Mouse (Mus musculus) forebrain, postnatal 0 days (tissue): ENCODE data around the gene Smim13. TPM values are rescaled to one million over a fixed set of nuclear protein-coding genes. Genes with fewer than 3 reads are reported as not detected.
A peak's percentile ranks its signal among the peaks of the same experiment; 100 is the strongest.
"Not testable (repeated sequence)": the region's sequence is repeated elsewhere in the genome, so short reads cannot be mapped to it uniquely, and the experiment has no call there.

Source experiments
- ATAC-seq: fragments of 200-750 bp; cut with Nextera tagmentation; 2 replicates; pipeline ENCODE4 v1.8.0; 2017; ENCODE audit warnings: mild to moderate bottlenecking, moderate library complexity
- DNase-seq: peaks from one replicate; pipeline ENCODE4 v3.0.0-alpha.2; 2015
- H3K27ac ChIP-seq: fragments of 300-500 bp; sonication (generic); 2 replicates; pipeline ENCODE4 v1.5.1; 2014; ENCODE audit warnings: low read depth, mild to moderate bottlenecking, antibody characterized with exemption, low read length, moderate library complexity, mixed read lengths
- H3K27me3 ChIP-seq: fragments of 300-500 bp; sonication (generic); 2 replicates; pipeline ENCODE4 v1.6.1; 2014; ENCODE audit warnings: mild to moderate bottlenecking, low read length, mixed read lengths; ENCODE audit not compliant: insufficient read depth
- H3K36me3 ChIP-seq: fragments of 300-500 bp; sonication (generic); 2 replicates; pipeline ENCODE4 v1.6.1; 2014; ENCODE audit warnings: mild to moderate bottlenecking, moderate library complexity; ENCODE audit not compliant: insufficient read depth
- H3K4me1 ChIP-seq: fragments of 300-500 bp; sonication (generic); 2 replicates; pipeline ENCODE4 v1.6.1; 2014; ENCODE audit warnings: antibody characterized with exemption; ENCODE audit not compliant: insufficient read depth
- H3K4me2 ChIP-seq: fragments of 300-500 bp; sonication (generic); 2 replicates; pipeline ENCODE4 v1.6.1; 2014; ENCODE audit warnings: low read depth, mild to moderate bottlenecking, moderate library complexity
- H3K4me3 ChIP-seq: fragments of 300-500 bp; sonication (generic); 2 replicates; pipeline ENCODE4 v1.5.1; 2014; ENCODE audit warnings: low read depth, low read length, mixed read lengths
- H3K9ac ChIP-seq: fragments of 300-500 bp; sonication (generic); 2 replicates; pipeline ENCODE4 v1.6.1; 2014; ENCODE audit warnings: mild to moderate bottlenecking
- H3K9me3 ChIP-seq: fragments of 300-500 bp; sonication (generic); 2 replicates; pipeline ENCODE4 v1.6.1; 2016; ENCODE audit warnings: low read length
- CTCF ChIP-seq: sonication (generic); IDR thresholded peaks from 2 replicates; pipeline ENCODE4 v1.5.1; 2016; ENCODE audit warnings: antibody characterized with exemption, control low read depth, low read depth
- WGBS: fragments of 180-500 bp; shearing (Covaris S2); extraction: QIAGEN DNeasy Blood & Tissue Kit; methylation state at CpG from one replicate; pipeline ENCODE4 v1.1.7; 2014; 5-methylcytosine and 5-hydroxymethylcytosine counted together
- polyA plus RNA-seq: library from polyadenylated mRNA; unstranded; fragments of >200 nt; fragmentation: Nextera tagmentation; extraction: Ambion mirVana; gene quantifications from 2 replicates; pipeline ENCODE4 v1.2.1, GENCODE M21; 2015
- total RNA-seq: library from RNA; depleted of rRNA; stranded (reverse); fragments of >200 nt; gene quantifications from 2 replicates; pipeline ENCODE4 v1.2.3, GENCODE M21; 2014

Smim13 gene
- total and polyA plus RNA-seq, 2 experiments from 2014 or later = 28.1 to 58.1 TPM

GRCm38 (mm10) chr13:41257851-41258250, 8.2 kb downstream of the Smim13 start:
- no peak for TF ChIP-seq CTCF
- no peaks in the 10 kb centered on the region for H3K9me3 ChIP-seq
- H3K9ac ChIP-seq = no peak overlapping the region
- H3K27me3 ChIP-seq = no peaks in the 10 kb centered on the region
- H3K4me1 ChIP-seq = no peaks in the 10 kb centered on the region
- H3K36me3 ChIP-seq = no peaks in the 10 kb centered on the region
- no peak overlapping the region for H3K4me3 ChIP-seq
- WGBS = 81% methylated on average over 4 of the region's 4 CpGs
- no peak for ATAC-seq
- no peak overlapping the region for H3K27ac ChIP-seq
- no peak for DNase-seq
- H3K4me2 ChIP-seq = no peak overlapping the region

GRCm38 (mm10) chr13:41261617-41262016, 12.0 kb downstream of the Smim13 start:
- H3K4me2 ChIP-seq, H3K27me3 ChIP-seq: not testable (repeated sequence)

GRCm38 (mm10) chr13:41263304-41264006, 13.8 kb downstream of the Smim13 start:
- Histone ChIP-seq H3K9me3 (no peaks in the 10 kb centered on the region), H3K4me3 (no peak overlapping the region), H3K9ac (no peak overlapping the region), H3K4me2 (no peak overlapping the region), H3K4me1 (no peaks in the 10 kb centered on the region), H3K27me3 (no peaks in the 10 kb centered on the region), H3K27ac (no peak overlapping the region), H3K36me3 (no peaks in the 10 kb centered on the region)
- ATAC-seq (no peak), DNase-seq (no peak)
- WGBS = 89% methylated on average over 5 of the region's 5 CpGs
- TF ChIP-seq CTCF = no peak

More at GRCm38 (mm10) chr13:41261617-41262016, 12.0 kb downstream of the Smim13 start:
- H3K4me3 ChIP-seq, H3K36me3 ChIP-seq, DNase-seq, H3K9ac ChIP-seq, ATAC-seq, H3K27ac ChIP-seq, H3K9me3 ChIP-seq, H3K4me1 ChIP-seq: not testable (repeated sequence)
- WGBS = 96% methylated on average over 8 of the region's 8 CpGs

GRCm38 (mm10) chr13:41267827-41268408, 18.3 kb downstream of the Smim13 start:
- ATAC-seq = peak; percentile 65
- Histone ChIP-seq H3K4me3 (no peak overlapping the region), H3K4me2 (no peak overlapping the region), H3K9ac (no peak overlapping the region), H3K36me3 (peaks cover 2% of the 10 kb centered on the region; the same call in 1 of the 2 replicates), H3K4me1 (no peaks in the 10 kb centered on the region), H3K9me3 (no peaks in the 10 kb centered on the region), H3K27me3 (no peaks in the 10 kb centered on the region), H3K27ac (no peak overlapping the region)
- 40% methylated on average over 7 of the region's 7 CpGs for WGBS
- no peak for TF ChIP-seq CTCF
- no peak for DNase-seq

- Histone ChIP-seq H3K4me3 (no peak within 1 kb of the TSS), H3K27ac (no peak within 1 kb of the TSS), H3K27me3 (no peaks in the 10 kb centered on the region), H3K4me1 (no peaks in the 10 kb centered on the region), H3K4me2 (no peak within 1 kb of the TSS), H3K36me3 (peaks cover 12% of the 10 kb centered on the region), H3K9me3 (no peaks in the 10 kb centered on the region), H3K9ac (no peak within 1 kb of the TSS)
- TF ChIP-seq CTCF = no peak
- 98% methylated on average over 10 of the region's 10 CpGs for WGBS
- no peak for ATAC-seq
- DNase-seq = no peak
Observed at GRCm38 (mm10) chr13:41273927-41274650, 24.4 kb downstream of the Smim13 start, which contains the start of gene Gm17364. TSS of gene Gm17364 (minus strand) at chr13:41273977.

- ATAC-seq = no peak
- Histone ChIP-seq H3K4me1 (no peaks in the 10 kb centered on the region), H3K4me2 (no peak overlapping the region), H3K36me3 (no peaks in the 10 kb centered on the region), H3K4me3 (no peak overlapping the region), H3K9ac (no peak overlapping the region), H3K27me3 (no peaks in the 10 kb centered on the region), H3K27ac (no peak overlapping the region), H3K9me3 (no peaks in the 10 kb centered on the region)
- no peak for DNase-seq
- TF ChIP-seq CTCF = no peak
- WGBS = 73% methylated on average over 5 of the region's 5 CpGs
Observed at GRCm38 (mm10) chr13:41280696-41281095, 31.1 kb downstream of the Smim13 start.

GRCm38 (mm10) chr13:41283256-41283655, 33.6 kb downstream of the Smim13 start:
- ATAC-seq = peak; percentile 58; the same call in 1 of the 2 replicates
- 24% methylated on average over 5 of the region's 5 CpGs for WGBS
- no peaks in the 10 kb centered on the region for H3K36me3 ChIP-seq

More at GRCm38 (mm10) chr13:41283256-41283655, 33.6 kb downstream of the Smim13 start:
- DNase-seq = peak; percentile 88
- Histone ChIP-seq H3K27ac (no peak overlapping the region), H3K4me1 (no peaks in the 10 kb centered on the region), H3K4me2 (no peak overlapping the region), H3K4me3 (no peak overlapping the region), H3K9me3 (no peaks in the 10 kb centered on the region), H3K27me3 (no peaks in the 10 kb centered on the region), H3K9ac (no peak overlapping the region)
- TF ChIP-seq CTCF = peak; percentile 87
